Mouse (Mus musculus) hindbrain, embryonic 13.5 days (tissue): ENCODE data around the gene Prss38. TPM values are rescaled to one million over a fixed set of nuclear protein-coding genes. Genes with fewer than 3 reads are reported as not detected.

Source experiments
- ATAC-seq: fragments of 200-750 bp; cut with Nextera tagmentation; 2 replicates; pipeline ENCODE4 v1.8.0; 2017; ENCODE audit warnings: moderate TSS enrichment; ENCODE audit not compliant: low FRiP score
- H3K27ac ChIP-seq: fragments of 300-500 bp; sonication (generic); 2 replicates; pipeline ENCODE4 v1.5.1; 2015; ENCODE audit warnings: inconsistent platforms, mild to moderate bottlenecking, moderate library complexity
- H3K27me3 ChIP-seq: fragments of 300-500 bp; sonication (generic); 2 replicates; pipeline ENCODE4 v1.6.1; 2015; ENCODE audit warnings: mild to moderate bottlenecking, inconsistent platforms
- H3K36me3 ChIP-seq: fragments of 300-500 bp; sonication (generic); 2 replicates; pipeline ENCODE4 v1.6.1; 2015; ENCODE audit warnings: mild to moderate bottlenecking, inconsistent platforms
- H3K4me1 ChIP-seq: fragments of 300-500 bp; sonication (generic); replicated peaks from 2 replicates; pipeline ENCODE4 v1.6.1; 2015; ENCODE audit warnings: inconsistent platforms
- H3K4me2 ChIP-seq: fragments of 300-500 bp; sonication (generic); 2 replicates; pipeline ENCODE4 v1.6.1; 2015; ENCODE audit warnings: inconsistent platforms, mild to moderate bottlenecking, moderate library complexity
- H3K4me3 ChIP-seq: fragments of 300-500 bp; sonication (generic); 2 replicates; pipeline ENCODE4 v1.5.1; 2015; ENCODE audit warnings: mild to moderate bottlenecking, inconsistent platforms
- H3K9ac ChIP-seq: fragments of 300-500 bp; sonication (generic); 2 replicates; pipeline ENCODE4 v1.6.1; 2015; ENCODE audit warnings: mild to moderate bottlenecking, inconsistent platforms
- H3K9me3 ChIP-seq: fragments of 300-500 bp; sonication (generic); 2 replicates; pipeline ENCODE4 v1.6.1; 2016; ENCODE audit warnings: inconsistent platforms
- WGBS: fragments of 180-500 bp; shearing (Covaris S2); methylation state at CpG from one replicate; pipeline ENCODE4 v1.1.7; 2015; 5-methylcytosine and 5-hydroxymethylcytosine counted together
- polyA plus RNA-seq: library from polyadenylated mRNA; unstranded; fragments of >200 nt; fragmentation: Nextera tagmentation; extraction: Ambion mirVana; gene quantifications from 2 replicates; pipeline ENCODE4 v1.2.1, GENCODE M21; 2015

The Prss38 gene
- polyA plus RNA-seq, 1 experiment from 2014 or later = not detected

DNA sequence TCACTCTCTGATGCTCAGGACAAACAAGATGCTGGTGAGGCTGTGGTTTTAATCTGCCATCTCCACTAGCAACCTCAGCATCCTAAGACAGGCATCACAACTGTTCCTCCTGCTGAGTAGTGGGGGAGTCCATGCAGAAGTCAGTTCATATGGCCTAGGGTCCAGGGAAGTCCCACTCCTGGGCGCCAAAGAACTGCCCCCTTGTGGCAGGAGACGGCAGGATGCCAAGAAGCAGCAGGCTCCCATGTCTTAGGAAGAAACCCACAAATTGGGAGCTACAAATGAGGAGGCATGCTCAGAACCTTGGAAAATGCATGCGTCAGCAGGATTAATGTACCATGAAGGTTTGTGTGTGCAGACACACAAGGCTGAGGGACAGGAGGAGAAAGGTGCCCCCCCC lies 8.8 kb downstream of the Prss38 start:
- WGBS = 21% methylated on average over 3 of the region's 3 CpGs
- H3K9me3 ChIP-seq = no peaks in the 10 kb centered on the region
- no peak overlapping the region; the same call in 1 of the 2 replicates for H3K27ac ChIP-seq
- H3K4me3 ChIP-seq = no peak overlapping the region
- no peak for ATAC-seq
- no peak overlapping the region for H3K4me2 ChIP-seq
- no peak overlapping the region for H3K9ac ChIP-seq
- no peaks in the 10 kb centered on the region for H3K27me3 ChIP-seq
- peaks cover 18% of the 10 kb centered on the region for H3K4me1 ChIP-seq
- no peaks in the 10 kb centered on the region for H3K36me3 ChIP-seq

DNA sequence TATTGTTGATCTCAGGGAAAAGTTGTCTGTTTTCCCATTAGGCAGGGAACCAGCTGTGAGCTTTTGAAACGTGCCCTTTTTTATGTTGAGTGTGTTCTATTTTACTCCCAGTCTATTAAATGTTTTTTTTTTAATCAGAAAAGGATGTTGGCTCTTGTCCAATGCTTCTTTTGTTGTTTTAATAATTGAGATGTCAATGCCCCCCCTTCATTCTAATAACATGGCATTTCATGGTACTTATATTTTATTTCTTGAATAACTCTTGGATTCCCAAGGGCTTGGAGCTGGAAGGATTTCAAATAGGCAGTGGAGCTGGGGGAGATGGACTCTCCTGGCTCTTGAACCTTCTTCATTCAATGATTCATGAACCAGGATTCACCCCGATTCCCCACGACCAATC lies 9.4 kb downstream of the Prss38 start:
- H3K9me3 ChIP-seq = no peaks in the 10 kb centered on the region
- H3K4me2 ChIP-seq = no peak overlapping the region
- no peaks in the 10 kb centered on the region for H3K36me3 ChIP-seq
- H3K9ac ChIP-seq = no peak overlapping the region
- H3K4me1 ChIP-seq = peaks cover 18% of the 10 kb centered on the region
- WGBS = 46% methylated on average over 3 of the region's 3 CpGs
- 0 out of 2 replicates have a peak overlapping the region, but pooled peaks have one; percentile 13 for H3K27ac ChIP-seq
- no peak overlapping the region for H3K4me3 ChIP-seq
- no peak for ATAC-seq
- no peaks in the 10 kb centered on the region for H3K27me3 ChIP-seq

DNA sequence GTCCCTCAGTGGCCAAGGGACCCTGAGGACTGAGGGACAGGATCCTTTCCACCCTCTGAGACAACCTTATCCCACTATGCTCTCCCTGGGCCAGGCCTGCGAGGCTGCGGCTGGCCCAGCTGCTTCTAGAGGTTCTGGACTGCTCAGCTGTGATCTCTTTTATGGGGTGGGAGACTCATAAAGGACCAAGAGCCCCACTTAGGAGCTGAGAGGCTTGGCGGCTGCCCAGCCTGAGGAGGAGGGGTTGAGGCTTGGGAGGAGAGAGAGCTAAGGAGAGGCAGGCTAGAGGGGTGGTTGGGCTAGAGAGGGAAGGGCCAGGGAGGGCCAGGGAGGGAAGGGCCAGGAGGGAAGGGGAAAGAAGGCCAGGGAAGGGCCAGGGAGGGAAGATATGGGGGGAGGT lies 11.0 kb downstream of the Prss38 start:
- Histone ChIP-seq H3K27ac (no peak overlapping the region), H3K4me3 (no peak overlapping the region), H3K9me3 (no peaks in the 10 kb centered on the region), H3K9ac (peak overlapping the region; percentile 51), H3K36me3 (no peaks in the 10 kb centered on the region), H3K27me3 (no peaks in the 10 kb centered on the region), H3K4me1 (peaks cover 18% of the 10 kb centered on the region), H3K4me2 (no peak overlapping the region)
- no peak for ATAC-seq
- 53% methylated on average over 3 of the region's 3 CpGs for WGBS

DNA sequence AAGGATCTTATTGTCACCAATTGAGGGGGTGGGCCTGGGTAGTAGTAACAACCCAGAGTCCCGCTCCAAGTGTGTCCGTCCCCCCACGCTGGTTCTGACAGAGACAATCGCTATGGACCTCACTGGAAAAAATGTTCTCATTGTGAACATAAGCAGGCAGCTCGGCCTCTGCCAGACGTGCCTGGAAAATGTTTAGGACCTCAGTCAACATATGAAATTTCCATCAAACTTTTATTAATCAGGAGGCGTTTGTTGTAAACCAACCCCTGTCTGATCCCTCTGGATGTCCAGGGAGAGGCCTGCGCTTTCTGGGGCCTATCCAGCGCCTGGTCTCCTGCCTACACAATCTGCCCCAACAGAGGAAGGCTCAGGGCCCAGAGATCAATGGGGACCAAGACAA lies 11.4 kb downstream of the Prss38 start:
- no peaks in the 10 kb centered on the region for H3K27me3 ChIP-seq
- H3K4me2 ChIP-seq = no peak overlapping the region
- peaks cover 18% of the 10 kb centered on the region for H3K4me1 ChIP-seq
- ATAC-seq = no peak
- H3K9me3 ChIP-seq = no peaks in the 10 kb centered on the region
- H3K27ac ChIP-seq = no peak overlapping the region
- H3K36me3 ChIP-seq = no peaks in the 10 kb centered on the region
- H3K4me3 ChIP-seq = no peak overlapping the region
- 82% methylated on average over 9 of the region's 9 CpGs for WGBS
- H3K9ac ChIP-seq = peak overlapping the region; percentile 51

DNA sequence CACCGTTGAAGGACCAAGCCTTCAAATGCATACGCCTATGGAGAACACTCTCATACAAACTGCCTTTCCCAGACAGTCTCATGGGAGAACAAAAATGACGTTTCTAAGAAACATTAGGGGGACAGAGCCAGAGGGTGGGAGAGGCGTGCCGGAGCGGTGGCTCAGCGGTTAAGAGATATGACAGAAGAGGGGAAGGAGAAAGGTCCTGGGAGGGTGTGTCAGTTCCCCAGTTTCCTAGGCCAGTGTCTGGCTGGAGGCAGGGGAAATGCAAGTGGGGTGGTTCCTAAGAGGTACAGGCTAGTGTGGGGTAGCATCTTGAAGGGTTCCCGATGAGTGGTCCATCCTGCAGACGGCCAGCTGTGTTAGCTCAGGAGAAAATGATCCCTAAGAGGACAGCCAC lies 14.2 kb downstream of the Prss38 start:
- no peak for ATAC-seq
- WGBS = 87% methylated on average over 9 of the region's 9 CpGs
- Histone ChIP-seq H3K36me3 (no peaks in the 10 kb centered on the region), H3K9ac (no peak overlapping the region), H3K9me3 (no peaks in the 10 kb centered on the region), H3K27me3 (no peaks in the 10 kb centered on the region), H3K4me1 (peaks cover 12% of the 10 kb centered on the region), H3K4me3 (no peak overlapping the region), H3K27ac (no peak overlapping the region), H3K4me2 (no peak overlapping the region)

DNA sequence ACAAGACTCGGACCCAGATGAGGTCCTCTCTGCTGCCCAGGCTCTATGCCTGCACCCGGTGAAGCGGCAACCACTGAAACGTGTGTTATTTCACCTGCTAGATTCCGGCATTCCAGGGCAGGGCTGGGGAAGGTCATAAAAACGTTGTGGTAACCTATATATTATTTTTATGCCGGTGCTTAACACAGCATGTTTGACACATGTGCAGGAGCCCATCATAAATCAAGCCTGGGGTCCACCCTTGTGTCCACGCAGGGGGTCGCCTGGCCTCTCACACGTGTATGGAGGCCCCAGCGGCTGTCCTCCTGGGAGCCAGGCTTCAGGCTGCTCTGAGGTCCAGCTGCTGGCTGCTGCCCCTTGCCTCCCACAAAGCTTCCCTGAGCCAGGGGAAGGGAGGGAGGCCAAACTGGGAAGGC lies 18.6 kb downstream of the Prss38 start:
- Histone ChIP-seq H3K4me2 (no peak overlapping the region), H3K4me1 (no peaks in the 10 kb centered on the region), H3K4me3 (no peak overlapping the region), H3K27me3 (no peaks in the 10 kb centered on the region), H3K9ac (no peak overlapping the region), H3K36me3 (no peaks in the 10 kb centered on the region), H3K27ac (no peak overlapping the region), H3K9me3 (no peaks in the 10 kb centered on the region)
- no peak for ATAC-seq
- WGBS = 74% methylated on average over 11 of the region's 11 CpGs

DNA sequence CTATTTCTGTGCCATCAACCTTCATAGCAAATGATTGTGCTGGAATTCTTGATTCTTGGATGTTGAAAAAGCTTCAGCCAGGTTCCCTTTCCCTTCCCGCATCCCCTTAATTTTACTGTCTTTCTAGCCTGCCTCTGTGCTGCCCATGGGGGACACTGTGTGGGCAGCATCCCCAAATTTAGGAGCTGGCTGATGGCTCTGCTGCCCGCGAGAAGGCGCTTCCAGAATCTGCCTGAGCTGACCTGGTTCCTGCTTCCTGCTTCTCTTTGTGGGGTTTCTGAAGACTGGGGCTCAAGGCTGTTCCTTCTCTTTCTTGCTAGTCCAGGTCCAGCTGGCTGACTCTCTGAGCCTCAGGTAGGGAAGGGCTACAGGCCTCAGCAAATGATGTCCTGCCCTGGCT lies 20.7 kb downstream of the Prss38 start:
- Histone ChIP-seq H3K9me3 (no peaks in the 10 kb centered on the region), H3K4me1 (0 out of 2 replicates have a peak, but pooled peaks cover 4% of the 10 kb centered on the region), H3K4me3 (no peak overlapping the region), H3K9ac (no peak overlapping the region), H3K27ac (no peak overlapping the region), H3K4me2 (no peak overlapping the region), H3K36me3 (no peaks in the 10 kb centered on the region), H3K27me3 (no peaks in the 10 kb centered on the region)
- ATAC-seq = no peak
- whole genome bisulfite sequencing = 85% methylated on average over 4 of the region's 4 CpGs

DNA sequence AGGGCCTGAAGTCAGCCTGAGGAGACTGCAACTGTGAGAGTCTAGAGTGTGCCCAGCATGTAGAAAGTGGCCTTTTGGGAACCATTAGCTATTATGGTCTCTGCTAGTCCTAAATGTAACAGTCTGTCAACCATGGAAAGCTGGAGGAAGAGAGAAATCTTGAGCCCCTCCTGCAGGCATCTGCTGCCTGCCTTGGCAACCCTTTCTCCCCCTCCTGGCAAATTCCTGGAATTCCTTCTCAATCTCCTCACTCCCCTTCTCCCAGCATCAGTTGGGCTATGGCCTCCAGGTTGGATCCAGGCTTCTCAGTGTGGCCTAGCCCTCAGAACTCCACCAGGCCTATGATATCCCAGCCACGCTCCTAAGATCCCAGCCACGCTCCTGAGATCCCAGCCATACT lies 25.1 kb downstream of the Prss38 start:
- H3K27ac ChIP-seq = no peak overlapping the region
- H3K4me1 ChIP-seq = 0 out of 2 replicates have a peak, but pooled peaks cover 4% of the 10 kb centered on the region
- ATAC-seq = no peak
- no peak overlapping the region for H3K4me2 ChIP-seq
- no peaks in the 10 kb centered on the region for H3K36me3 ChIP-seq
- H3K9me3 ChIP-seq = no peaks in the 10 kb centered on the region
- 78% methylated on average over 2 of the region's 2 CpGs for WGBS
- no peak overlapping the region for H3K9ac ChIP-seq
- no peaks in the 10 kb centered on the region for H3K27me3 ChIP-seq
- H3K4me3 ChIP-seq = no peak overlapping the region

DNA sequence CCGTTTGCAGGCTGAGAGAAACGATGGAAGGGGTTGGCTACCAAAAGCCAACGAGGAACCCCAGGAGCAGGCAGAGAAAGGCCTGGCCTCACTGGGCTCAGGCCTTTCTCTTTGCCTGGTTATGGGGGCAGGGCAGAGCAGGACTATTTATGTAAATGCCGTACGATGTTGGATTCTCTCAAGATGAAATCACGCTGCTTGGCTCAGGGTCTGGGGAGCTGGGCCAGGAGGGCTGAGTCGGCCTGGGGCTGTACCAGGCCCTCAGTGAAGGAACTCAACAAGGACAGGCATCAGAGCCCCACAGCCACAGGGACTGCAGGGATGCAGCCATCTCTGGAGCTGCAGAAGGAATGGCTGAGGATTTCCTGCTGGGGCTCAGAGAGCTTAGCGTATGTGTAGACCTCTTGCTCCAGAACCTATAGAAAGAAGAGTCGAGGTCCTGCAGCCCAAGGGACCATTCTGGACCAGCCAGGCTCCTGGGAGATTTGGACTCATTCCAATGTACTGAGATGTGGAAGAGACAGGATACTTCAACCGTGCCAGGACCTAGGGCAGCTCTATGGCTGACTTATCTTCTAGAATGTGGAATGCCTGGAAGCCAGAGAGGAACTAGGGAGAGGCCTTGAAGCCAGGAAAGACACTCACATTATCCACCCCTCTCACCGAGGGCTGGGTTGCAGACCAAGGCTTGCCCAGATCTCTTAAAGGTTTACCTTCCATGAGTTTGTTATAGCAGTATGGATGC lies 29.1 kb downstream of the Prss38 start:
- H3K4me1 ChIP-seq = 0 out of 2 replicates have a peak, but pooled peaks cover 4% of the 10 kb centered on the region
- H3K4me3 ChIP-seq = no peak overlapping the region
- no peak for ATAC-seq
- WGBS = 78% methylated on average over 11 of the region's 11 CpGs
- no peaks in the 10 kb centered on the region for H3K9me3 ChIP-seq
- no peak overlapping the region for H3K27ac ChIP-seq
- no peaks in the 10 kb centered on the region for H3K36me3 ChIP-seq
- H3K27me3 ChIP-seq = no peaks in the 10 kb centered on the region
- no peak overlapping the region for H3K4me2 ChIP-seq
- no peak overlapping the region for H3K9ac ChIP-seq

DNA sequence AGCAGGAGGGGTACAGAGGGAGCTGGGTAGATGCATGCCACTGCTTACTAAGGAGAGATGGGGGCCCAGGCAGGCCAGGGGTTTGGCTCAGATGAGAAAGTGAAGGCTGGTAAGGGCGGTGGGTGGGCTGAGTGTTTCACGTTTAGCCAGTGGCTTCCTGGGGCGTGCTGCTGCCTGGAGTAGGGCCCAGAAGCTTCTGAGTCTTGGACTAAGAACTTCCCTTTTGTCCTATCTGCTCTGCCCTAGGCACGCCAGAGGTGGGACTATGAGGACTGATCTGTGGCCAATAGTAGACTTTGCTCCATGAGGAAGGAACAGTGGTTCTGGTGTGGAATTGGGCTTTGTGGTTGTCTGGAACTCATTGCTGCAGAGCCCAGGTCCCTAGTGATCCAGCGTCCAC lies 32.5 kb downstream of the Prss38 start:
- H3K9me3 ChIP-seq = no peaks in the 10 kb centered on the region
- H3K36me3 ChIP-seq = no peaks in the 10 kb centered on the region
- H3K27me3 ChIP-seq = no peaks in the 10 kb centered on the region
- H3K4me1 ChIP-seq = no peaks in the 10 kb centered on the region; the same call in 1 of the 2 replicates
- H3K27ac ChIP-seq = no peak overlapping the region
- 90% methylated on average over 5 of the region's 5 CpGs for WGBS
- no peak for ATAC-seq
- H3K4me3 ChIP-seq = no peak overlapping the region
- no peak overlapping the region for H3K9ac ChIP-seq
- no peak overlapping the region for H3K4me2 ChIP-seq

DNA sequence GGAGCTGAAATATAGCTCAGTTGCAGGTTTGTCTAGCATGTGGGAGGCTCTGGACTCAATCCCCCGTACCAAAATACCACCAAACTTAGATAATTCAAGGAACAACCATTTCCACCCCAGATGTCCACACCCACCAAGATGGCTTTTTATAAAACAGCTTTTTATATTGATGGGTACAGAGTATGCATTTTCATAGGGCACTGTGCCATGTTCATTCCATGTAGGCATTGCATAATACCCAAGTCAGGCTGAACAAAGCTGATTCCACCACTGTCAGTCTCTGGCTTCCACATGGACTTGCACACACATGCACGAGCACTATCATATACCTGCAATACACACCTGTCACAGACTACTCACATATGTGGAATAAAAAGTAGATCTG lies 36.7 kb downstream of the Prss38 start:
- H3K4me3 ChIP-seq = no peak overlapping the region
- no peak for ATAC-seq
- no peak overlapping the region for H3K4me2 ChIP-seq
- H3K4me1 ChIP-seq = peaks cover 5% of the 10 kb centered on the region; the same call in 1 of the 2 replicates
- no peaks in the 10 kb centered on the region for H3K27me3 ChIP-seq
- WGBS = 95% methylated on average over 2 of the region's 2 CpGs
- no peak overlapping the region for H3K9ac ChIP-seq
- no peaks in the 10 kb centered on the region for H3K36me3 ChIP-seq
- no peaks in the 10 kb centered on the region for H3K9me3 ChIP-seq
- H3K27ac ChIP-seq = no peak overlapping the region

DNA sequence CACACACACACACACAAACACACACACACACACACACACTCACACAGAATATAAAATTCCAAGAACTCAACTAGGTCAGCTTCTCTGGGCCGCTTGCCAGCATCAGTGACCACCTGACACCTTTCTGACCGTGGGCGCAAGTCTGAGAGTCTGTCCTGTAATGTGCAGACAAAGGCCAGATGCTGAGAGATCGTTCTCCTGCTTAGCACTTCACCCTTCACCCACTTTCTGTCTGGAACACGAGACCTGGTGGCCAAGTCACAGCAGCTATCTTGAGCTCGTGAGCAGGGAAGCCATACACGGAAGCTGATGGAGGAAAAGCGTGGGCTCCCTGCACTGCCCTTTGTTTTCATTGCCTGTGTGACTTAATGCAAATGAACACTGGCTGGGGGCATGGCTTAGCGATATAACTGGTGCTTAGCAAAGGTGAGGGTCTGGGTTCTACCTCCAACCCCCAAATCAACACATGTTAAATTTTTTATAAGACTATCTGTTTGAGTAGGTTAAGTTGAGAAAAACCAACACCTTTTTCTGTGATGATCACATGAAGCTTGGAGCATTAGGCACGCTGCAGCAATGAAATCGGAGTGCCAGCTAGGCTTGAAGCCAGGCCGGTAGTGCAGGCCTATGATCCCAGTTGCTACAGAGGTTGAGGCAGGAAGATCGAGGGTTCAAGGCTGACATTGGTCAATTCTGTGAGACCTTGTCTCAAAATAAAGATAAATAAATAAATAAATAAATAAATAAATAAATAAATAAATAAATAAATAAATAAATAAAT lies 37.3 kb downstream of the Prss38 start:
- Histone ChIP-seq H3K9me3 (no peaks in the 10 kb centered on the region), H3K4me2 (no peak overlapping the region), H3K4me1 (peaks cover 5% of the 10 kb centered on the region; the same call in 1 of the 2 replicates), H3K9ac (no peak overlapping the region), H3K36me3 (no peaks in the 10 kb centered on the region), H3K27me3 (no peaks in the 10 kb centered on the region), H3K27ac (no peak overlapping the region; the same call in 1 of the 2 replicates), H3K4me3 (no peak overlapping the region)
- 72% methylated on average over 13 of the region's 13 CpGs for WGBS
- ATAC-seq = no peak
